Mouse (Mus musculus): Measurements from ENCODE around the gene Pik3r6. TPM values are rescaled to one million over a fixed set of nuclear protein-coding genes. Genes with fewer than 3 reads are reported as not detected.

Gene Pik3r6
- polyA plus RNA-seq, 1 experiment from 2014 or later, result 2.0 TPM

- WGBS, result 25% methylated on average over 2 of the region's 2 CpGs
- Histone ChIP-seq H3K4me2 (replicated peaks) (no peak overlapping the region), H3K36me3 (no peaks in the 10 kb centered on the region), H3K27me3 (no peaks in the 10 kb centered on the region), H3K9me3 (no peaks in the 10 kb centered on the region), H3K27ac (no peak overlapping the region; the same call in 1 of the 2 replicates), H3K4me1 (peaks cover 4% of the 10 kb centered on the region; the same call in 1 of the 2 replicates), H3K9ac (no peak overlapping the region), H3K4me3 (no peak overlapping the region)
- ATAC-seq (ENCODE audit: low FRiP score, low read depth), result no peak
These were observed 13.6 kb upstream of the Pik3r6 start for GRCm38 (mm10) chr11:68489236-68489635.

- 83% methylated on average over 11 of the region's 11 CpGs for WGBS
These were observed 10.2 kb upstream of the Pik3r6 start for GRCm38 (mm10) chr11:68492592-68492991.

GRCm38 (mm10) chr11:68493760-68494159 is 9.1 kb upstream of the Pik3r6 start:
- H3K4me3 ChIP-seq, result no peak overlapping the region
- no peaks in the 10 kb centered on the region for H3K36me3 ChIP-seq
- no peak for ATAC-seq (ENCODE audit: low FRiP score, low read depth)
- no peak overlapping the region for H3K9ac ChIP-seq
- no peaks in the 10 kb centered on the region for H3K27me3 ChIP-seq
- H3K27ac ChIP-seq, result no peak overlapping the region
- H3K9me3 ChIP-seq, result no peaks in the 10 kb centered on the region
- H3K4me2 ChIP-seq (replicated peaks), result no peak overlapping the region
- WGBS, result 87% methylated on average over 5 of the region's 5 CpGs
- H3K4me1 ChIP-seq, result peaks cover 4% of the 10 kb centered on the region; the same call in 1 of the 2 replicates

More at GRCm38 (mm10) chr11:68492592-68492991, 10.2 kb upstream of the Pik3r6 start:
- ATAC-seq (ENCODE audit: low FRiP score, low read depth), result no peak
- H3K4me3 ChIP-seq, result no peak overlapping the region
- H3K36me3 ChIP-seq, result no peaks in the 10 kb centered on the region
- H3K9ac ChIP-seq, result no peak overlapping the region; the same call in 1 of the 2 replicates
- H3K9me3 ChIP-seq, result no peaks in the 10 kb centered on the region
- no peak overlapping the region for H3K27ac ChIP-seq
- no peak overlapping the region for H3K4me2 ChIP-seq (replicated peaks)
- no peaks in the 10 kb centered on the region for H3K27me3 ChIP-seq
- peaks cover 4% of the 10 kb centered on the region; the same call in 1 of the 2 replicates for H3K4me1 ChIP-seq

- H3K4me2 ChIP-seq (replicated peaks), result no peak overlapping the region
- H3K4me1 ChIP-seq, result no peaks in the 10 kb centered on the region
- H3K9ac ChIP-seq, result no peak overlapping the region
- no peak for ATAC-seq (ENCODE audit: low FRiP score, low read depth)
- no peaks in the 10 kb centered on the region for H3K27me3 ChIP-seq
- H3K9me3 ChIP-seq, result no peaks in the 10 kb centered on the region
- H3K36me3 ChIP-seq, result no peaks in the 10 kb centered on the region
- no peak overlapping the region for H3K4me3 ChIP-seq
- H3K27ac ChIP-seq, result no peak overlapping the region
- WGBS, result 67% methylated on average over 6 of the region's 6 CpGs
These were observed 5.7 kb upstream of the Pik3r6 start for GRCm38 (mm10) chr11:68497081-68497480.

- Histone ChIP-seq H3K4me1 (no peaks in the 10 kb centered on the region), H3K36me3 (no peaks in the 10 kb centered on the region), H3K27me3 (no peaks in the 10 kb centered on the region), H3K9ac (no peak overlapping the region), H3K4me3 (no peak overlapping the region), H3K9me3 (no peaks in the 10 kb centered on the region), H3K27ac (no peak overlapping the region), H3K4me2 (replicated peaks) (no peak overlapping the region)
- WGBS, result 84% methylated on average over 11 of the region's 11 CpGs
- ATAC-seq (ENCODE audit: low FRiP score, low read depth), result no peak
These were observed 4.3 kb upstream of the Pik3r6 start for GRCm38 (mm10) chr11:68498517-68498916.

- Histone ChIP-seq H3K27ac (no peak overlapping the region), H3K4me1 (no peaks in the 10 kb centered on the region), H3K27me3 (no peaks in the 10 kb centered on the region), H3K4me2 (replicated peaks) (no peak overlapping the region), H3K36me3 (no peaks in the 10 kb centered on the region), H3K9me3 (no peaks in the 10 kb centered on the region), H3K4me3 (no peak overlapping the region), H3K9ac (no peak overlapping the region)
- WGBS, result 61% methylated on average over 8 of the region's 8 CpGs
- ATAC-seq (ENCODE audit: low FRiP score, low read depth), result no peak
These were observed 3.7 kb upstream of the Pik3r6 start for GRCm38 (mm10) chr11:68498999-68499699.

GRCm38 (mm10) chr11:68500949-68501350 is 1.9 kb upstream of the Pik3r6 start:
- Histone ChIP-seq H3K4me2 (replicated peaks) (no peak overlapping the region), H3K9ac (no peak overlapping the region), H3K4me3 (no peak overlapping the region), H3K36me3 (no peaks in the 10 kb centered on the region), H3K9me3 (no peaks in the 10 kb centered on the region), H3K27ac (no peak overlapping the region), H3K27me3 (no peaks in the 10 kb centered on the region), H3K4me1 (no peaks in the 10 kb centered on the region)
- WGBS, result 65% methylated on average over 14 of the region's 14 CpGs
- no peak for ATAC-seq (ENCODE audit: low FRiP score, low read depth)

- 71% methylated on average over 2 of the region's 2 CpGs for WGBS
- no peak overlapping the region for H3K4me2 ChIP-seq (replicated peaks)
- H3K27me3 ChIP-seq, result no peaks in the 10 kb centered on the region
These were observed 411 bp upstream of the Pik3r6 start for GRCm38 (mm10) chr11:68502408-68502807.

GRCm38 (mm10) chr11:68504913-68505312 is 2.1 kb downstream of the Pik3r6 start:
- Histone ChIP-seq H3K9me3 (no peaks in the 10 kb centered on the region), H3K4me1 (no peaks in the 10 kb centered on the region), H3K27ac (no peak overlapping the region), H3K36me3 (no peaks in the 10 kb centered on the region), H3K4me2 (replicated peaks) (no peak overlapping the region), H3K9ac (no peak overlapping the region), H3K4me3 (no peak overlapping the region), H3K27me3 (no peaks in the 10 kb centered on the region)
- WGBS, result 82% methylated on average over 11 of the region's 11 CpGs
- no peak for ATAC-seq (ENCODE audit: low FRiP score, low read depth)

More at GRCm38 (mm10) chr11:68502408-68502807, 411 bp upstream of the Pik3r6 start:
- Histone ChIP-seq H3K4me3 (no peak overlapping the region), H3K9ac (no peak overlapping the region), H3K36me3 (no peaks in the 10 kb centered on the region), H3K9me3 (no peaks in the 10 kb centered on the region), H3K4me1 (no peaks in the 10 kb centered on the region), H3K27ac (no peak overlapping the region)
- ATAC-seq (ENCODE audit: low FRiP score, low read depth), result no peak

GRCm38 (mm10) chr11:68507246-68507645 is 4.4 kb downstream of the Pik3r6 start:
- no peaks in the 10 kb centered on the region for H3K4me1 ChIP-seq
- H3K4me2 ChIP-seq (replicated peaks), result no peak overlapping the region
- ATAC-seq (ENCODE audit: low FRiP score, low read depth), result no peak
- H3K9me3 ChIP-seq, result no peaks in the 10 kb centered on the region
- H3K27me3 ChIP-seq, result no peaks in the 10 kb centered on the region
- H3K4me3 ChIP-seq, result no peak overlapping the region
- H3K9ac ChIP-seq, result no peak overlapping the region
- WGBS, result 85% methylated on average over 7 of the region's 7 CpGs
- H3K36me3 ChIP-seq, result no peaks in the 10 kb centered on the region
- no peak overlapping the region for H3K27ac ChIP-seq

GRCm38 (mm10) chr11:68508619-68509018 is 5.8 kb downstream of the Pik3r6 start:
- no peak overlapping the region for H3K4me3 ChIP-seq
- WGBS, result 59% methylated on average over 5 of the region's 5 CpGs
- no peaks in the 10 kb centered on the region for H3K27me3 ChIP-seq
- no peaks in the 10 kb centered on the region for H3K4me1 ChIP-seq
- H3K36me3 ChIP-seq, result no peaks in the 10 kb centered on the region
- no peaks in the 10 kb centered on the region for H3K9me3 ChIP-seq
- no peak overlapping the region for H3K27ac ChIP-seq
- H3K4me2 ChIP-seq (replicated peaks), result no peak overlapping the region
- no peak for ATAC-seq (ENCODE audit: low FRiP score, low read depth)
- no peak overlapping the region for H3K9ac ChIP-seq

- H3K4me1 ChIP-seq, result no peaks in the 10 kb centered on the region
- no peak overlapping the region for H3K4me3 ChIP-seq
- no peak overlapping the region for H3K9ac ChIP-seq
- ATAC-seq (ENCODE audit: low FRiP score, low read depth), result no peak
- H3K27ac ChIP-seq, result no peak overlapping the region
- no peaks in the 10 kb centered on the region for H3K9me3 ChIP-seq
- 55% methylated on average over 2 of the region's 2 CpGs for WGBS
- no peak overlapping the region for H3K4me2 ChIP-seq (replicated peaks)
- H3K36me3 ChIP-seq, result no peaks in the 10 kb centered on the region
- H3K27me3 ChIP-seq, result no peaks in the 10 kb centered on the region
These were observed 6.4 kb downstream of the Pik3r6 start for GRCm38 (mm10) chr11:68509194-68509593.

- no peak for ATAC-seq (ENCODE audit: low FRiP score, low read depth)
- Histone ChIP-seq H3K27ac (no peak overlapping the region; the same call in 1 of the 2 replicates), H3K27me3 (no peaks in the 10 kb centered on the region), H3K9ac (no peak overlapping the region), H3K4me2 (replicated peaks) (no peak overlapping the region), H3K36me3 (no peaks in the 10 kb centered on the region), H3K4me3 (no peak overlapping the region), H3K4me1 (no peaks in the 10 kb centered on the region), H3K9me3 (peaks cover under 1% of the 10 kb centered on the region; the same call in 1 of the 2 replicates)
- 37% methylated on average over 3 of the region's 3 CpGs for WGBS
These were observed 11.2 kb downstream of the Pik3r6 start for GRCm38 (mm10) chr11:68513969-68514368.

Measured in limb, embryonic 13.5 days (tissue).